Mouse (Mus musculus): Measurements from ENCODE around the gene Smarcc1. TPM values are rescaled to one million over a fixed set of nuclear protein-coding genes. Genes with fewer than 3 reads are reported as not detected.

The Smarcc1 gene
- total and polyA plus RNA-seq, 3 experiments: 30.4 to 97.0 (median 41.3) TPM

GRCm38 (mm10) chr9:110247049-110247448 lies 129.5 kb downstream of the Smarcc1 start:
- dilution Hi-C loops (cut with MboI; ENCODE audit: extremely low pct_ligation_motif_present, extremely low pct_unique_long_range_greater_than_20kb, low sequenced_read_pairs): no loop called here
- TF ChIP-seq IRF4 (IDR thresholded peaks at IDR 0.05; ENCODE audit: low read depth, low read length) (no peak), USF2 (conservative IDR thresholded peaks at IDR 0.05; ENCODE audit: low read depth, low read length) (no peak), SIN3A (IDR thresholded peaks at IDR 0.05; ENCODE audit: low read length) (no peak)
- peaks cover 0 to 6% of the 10 kb centered on the region in 2 experiments; a peak in 2 of 4 replicates for H3K4me1 ChIP-seq (ENCODE audit: control insufficient read depth in 1 of 2, insufficient read depth in 2 of 2)
- H3K27ac ChIP-seq (ENCODE audit: insufficient read depth, low read depth): no peak overlapping the region
- H3K9me3 ChIP-seq (replicated peaks; ENCODE audit: low read length): peaks cover 8% of the 10 kb centered on the region
- in situ Hi-C loops (cut with MboI; ENCODE audit: low pct_ligation_motif_present, low pct_unique_long_range_greater_than_20kb, low sequenced_read_pairs): no loop called here
- H3K36me3 ChIP-seq (replicated peaks in 1 of 2; ENCODE audit: control insufficient read depth in 1 of 2, insufficient read depth in 1 of 2, low read length in 1 of 2): peaks cover 9 to 50% of the 10 kb centered on the region in 2 experiments
- no peak overlapping the region for H3K4me2 ChIP-seq (ENCODE audit: insufficient read depth, low read depth, poor library complexity, severe bottlenecking)
- no peak overlapping the region for H3K9ac ChIP-seq (ENCODE audit: insufficient read depth, low read depth)
- H3K4me3 ChIP-seq (replicated peaks in 1 of 3; ENCODE audit: low read depth in 2 of 3, low read length in 2 of 3, poor library complexity in 1 of 3): no peak overlapping the region
- H3K27me3 ChIP-seq (replicated peaks): no peaks in the 10 kb centered on the region
- no peak for DNase-seq (ENCODE audit: extremely low read depth)
- H3K79me2 ChIP-seq (replicated peaks; ENCODE audit: control insufficient read depth, extremely low read depth, insufficient read depth, poor library complexity, severe bottlenecking): no peaks in the 10 kb centered on the region

- dilution Hi-C loops (cut with MboI; ENCODE audit: extremely low pct_ligation_motif_present, extremely low pct_unique_long_range_greater_than_20kb, low sequenced_read_pairs): no loop called here
- H3K9me3 ChIP-seq (replicated peaks; ENCODE audit: low read length): peaks cover 8% of the 10 kb centered on the region
- DNase-seq (ENCODE audit: extremely low read depth): no peak
- no peaks in the 10 kb centered on the region for H3K79me2 ChIP-seq (replicated peaks; ENCODE audit: control insufficient read depth, extremely low read depth, insufficient read depth, poor library complexity, severe bottlenecking)
- TF ChIP-seq ETS1 (conservative IDR thresholded peaks at IDR 0.05; ENCODE audit: low read depth, low read length): no peak
- no peak overlapping the region for H3K9ac ChIP-seq (ENCODE audit: insufficient read depth, low read depth)
- no peak overlapping the region for H3K4me2 ChIP-seq (ENCODE audit: insufficient read depth, low read depth, poor library complexity, severe bottlenecking)
- H3K4me1 ChIP-seq (ENCODE audit: control insufficient read depth in 1 of 2, insufficient read depth in 2 of 2): peaks cover 0 to 6% of the 10 kb centered on the region in 2 experiments; a peak in 2 of 4 replicates
- no peak overlapping the region for H3K27ac ChIP-seq (ENCODE audit: insufficient read depth, low read depth)
- no peak overlapping the region for H3K4me3 ChIP-seq (replicated peaks in 1 of 3; ENCODE audit: low read depth in 2 of 3, low read length in 2 of 3, poor library complexity in 1 of 3)
- in situ Hi-C loops (cut with MboI; ENCODE audit: low pct_ligation_motif_present, low pct_unique_long_range_greater_than_20kb, low sequenced_read_pairs): no loop called here
- H3K27me3 ChIP-seq (replicated peaks): no peaks in the 10 kb centered on the region
- H3K36me3 ChIP-seq (replicated peaks in 1 of 2; ENCODE audit: control insufficient read depth in 1 of 2, insufficient read depth in 1 of 2, low read length in 1 of 2): peaks cover 9 to 38% of the 10 kb centered on the region in 2 experiments
Observed at GRCm38 (mm10) chr9:110248861-110249260, 131.4 kb downstream of the Smarcc1 start.

DNA sequence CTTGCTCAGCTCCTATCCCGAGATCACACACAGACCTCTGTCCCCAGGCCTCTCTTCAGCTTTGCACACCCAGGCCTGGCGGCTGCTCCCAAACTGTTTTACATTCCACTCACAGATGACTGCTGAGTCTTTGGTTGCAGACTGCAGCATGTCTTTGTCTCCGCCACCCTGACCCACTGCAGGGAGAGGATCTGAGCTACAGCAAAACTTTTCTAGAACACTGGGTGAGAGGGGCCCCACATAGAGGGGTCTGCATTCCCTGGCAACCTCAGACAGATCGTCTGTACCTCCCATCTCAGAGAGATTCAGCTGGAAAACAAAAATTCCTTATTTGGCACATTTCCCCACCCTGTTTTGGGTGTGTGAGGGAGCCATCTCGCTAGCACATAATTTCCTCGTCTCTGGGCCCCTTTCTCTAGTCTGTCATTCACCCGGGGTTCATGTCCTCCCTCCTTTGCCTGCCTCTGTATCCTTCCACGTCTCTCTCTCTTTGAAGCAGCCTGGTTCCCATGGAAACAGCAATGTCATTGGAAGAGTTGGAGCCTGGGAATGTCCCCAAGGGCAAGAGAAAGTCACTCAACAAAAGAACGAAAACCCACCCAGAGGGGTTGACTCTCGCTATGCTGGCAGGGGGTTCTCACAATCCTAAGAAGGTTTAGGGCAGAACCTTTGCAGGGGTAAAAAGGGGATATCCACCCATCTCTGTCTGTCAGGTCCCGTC lies 132.5 kb downstream of the Smarcc1 start:
- Histone ChIP-seq H3K79me2 (replicated peaks; ENCODE audit: control insufficient read depth, extremely low read depth, insufficient read depth, poor library complexity, severe bottlenecking) (no peaks in the 10 kb centered on the region), H3K4me1 (ENCODE audit: control insufficient read depth in 1 of 2, insufficient read depth in 2 of 2) (peaks cover 0 to 6% of the 10 kb centered on the region in 2 experiments; a peak in 2 of 4 replicates), H3K9ac (ENCODE audit: insufficient read depth, low read depth) (no peak overlapping the region), H3K36me3 (replicated peaks in 1 of 2; ENCODE audit: control insufficient read depth in 1 of 2, insufficient read depth in 1 of 2, low read length in 1 of 2) (peaks cover 2 to 26% of the 10 kb centered on the region in 2 experiments), H3K27ac (ENCODE audit: insufficient read depth, low read depth) (no peak overlapping the region), H3K27me3 (replicated peaks) (no peaks in the 10 kb centered on the region), H3K9me3 (replicated peaks; ENCODE audit: low read length) (peaks cover 2% of the 10 kb centered on the region), H3K4me2 (ENCODE audit: insufficient read depth, low read depth, poor library complexity, severe bottlenecking) (no peak overlapping the region), H3K4me3 (replicated peaks in 1 of 3; ENCODE audit: low read depth in 2 of 3, low read length in 2 of 3, poor library complexity in 1 of 3) (no peak overlapping the region)
- DNase-seq (ENCODE audit: extremely low read depth): no peak
- in situ Hi-C loops (cut with MboI; ENCODE audit: low pct_ligation_motif_present, low pct_unique_long_range_greater_than_20kb, low sequenced_read_pairs) (no loop called here), dilution Hi-C loops (cut with MboI; ENCODE audit: extremely low pct_ligation_motif_present, extremely low pct_unique_long_range_greater_than_20kb, low sequenced_read_pairs) (no loop called here)
- TF ChIP-seq UBTF (IDR thresholded peaks at IDR 0.05; ENCODE audit: low read depth, low read length): no peak
